Mouse (Mus musculus) forelimb bud, embryonic 11.5 days (tissue): ENCODE measurements around the gene Aff4.

Experiments used
- DNase-seq: peaks from one replicate; pipeline ENCODE4 v3.0.0-alpha.2; 2012; ENCODE audit warnings: low read depth, low spot score

Gene Aff4

GRCm38 (mm10) chr11:53458996-53459395 lies 108.4 kb downstream of the Aff4 start:
- no peak for DNase-seq

- no peak for DNase-seq
These were observed 109.6 kb downstream of the Aff4 start for GRCm38 (mm10) chr11:53460192-53460591.

- DNase-seq = no peak
These were observed 111.1 kb downstream of the Aff4 start for GRCm38 (mm10) chr11:53461727-53462126.

GRCm38 (mm10) chr11:53463551-53464424 lies 113.2 kb downstream of the Aff4 start:
- no peak for DNase-seq

- peak; percentile 83 for DNase-seq
These were observed 115.8 kb downstream of the Aff4 start for GRCm38 (mm10) chr11:53466231-53466971.

- DNase-seq = no peak
These were observed 118.8 kb downstream of the Aff4 start for GRCm38 (mm10) chr11:53469294-53469967.

- DNase-seq = peak; percentile 92
These were observed 119.5 kb downstream of the Aff4 start, which contains the start of gene Gm9837 for GRCm38 (mm10) chr11:53469968-53470695. TSS of gene Gm9837 (minus strand) at chr11:53470479.
